Mouse (Mus musculus): ENCODE results near the gene Kcnk3. TPM values are rescaled to one million over a fixed set of nuclear protein-coding genes. Genes with fewer than 3 reads are reported as not detected.

Gene Kcnk3
- polyA plus RNA-seq, 1 experiment from 2014 or later = 0.27 TPM

DNA sequence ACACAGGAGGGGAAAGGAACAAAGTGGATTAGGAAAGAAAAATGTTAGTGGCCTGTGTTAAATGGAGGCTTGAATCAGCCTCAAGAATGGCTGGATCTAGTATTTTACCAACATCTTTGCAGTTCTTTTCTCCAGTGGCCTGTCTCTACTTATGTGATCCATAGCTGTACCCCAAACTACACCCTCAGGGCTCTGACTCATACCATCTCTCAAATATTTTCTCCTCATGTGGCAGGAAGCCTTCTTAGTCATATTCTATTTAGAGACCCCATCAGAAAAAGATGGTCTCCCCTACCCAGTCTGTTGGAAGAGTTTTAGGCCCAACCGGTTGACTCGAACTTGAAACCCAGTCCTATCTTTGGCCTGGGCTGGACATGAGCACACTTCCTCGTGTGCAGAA, 28.5 kb upstream of the Kcnk3 start:
- 82% methylated on average over 3 of the region's 3 CpGs for WGBS
- no peak overlapping the region for H3K27ac ChIP-seq (ENCODE audit: low read depth, low read length)
- peak; percentile 10 for DNase-seq (ENCODE audit: low spot score, missing footprints)
- no peak for ATAC-seq (ENCODE audit: low FRiP score)
- H3K9ac ChIP-seq (ENCODE audit: low read length) = no peak overlapping the region
- no peak overlapping the region for H3K4me2 ChIP-seq
- H3K9me3 ChIP-seq (ENCODE audit: control insufficient read depth, low read length) = no peaks in the 10 kb centered on the region
- H3K27me3 ChIP-seq (ENCODE audit: control insufficient read depth, insufficient read depth, low read length) = no peaks in the 10 kb centered on the region
- H3K4me3 ChIP-seq (ENCODE audit: low read depth, low read length) = no peak overlapping the region
- no peaks in the 10 kb centered on the region for H3K4me1 ChIP-seq (ENCODE audit: control insufficient read depth, insufficient read depth, low read length)
- no peaks in the 10 kb centered on the region for H3K36me3 ChIP-seq (ENCODE audit: control insufficient read depth, insufficient read depth, low read length)

DNA sequence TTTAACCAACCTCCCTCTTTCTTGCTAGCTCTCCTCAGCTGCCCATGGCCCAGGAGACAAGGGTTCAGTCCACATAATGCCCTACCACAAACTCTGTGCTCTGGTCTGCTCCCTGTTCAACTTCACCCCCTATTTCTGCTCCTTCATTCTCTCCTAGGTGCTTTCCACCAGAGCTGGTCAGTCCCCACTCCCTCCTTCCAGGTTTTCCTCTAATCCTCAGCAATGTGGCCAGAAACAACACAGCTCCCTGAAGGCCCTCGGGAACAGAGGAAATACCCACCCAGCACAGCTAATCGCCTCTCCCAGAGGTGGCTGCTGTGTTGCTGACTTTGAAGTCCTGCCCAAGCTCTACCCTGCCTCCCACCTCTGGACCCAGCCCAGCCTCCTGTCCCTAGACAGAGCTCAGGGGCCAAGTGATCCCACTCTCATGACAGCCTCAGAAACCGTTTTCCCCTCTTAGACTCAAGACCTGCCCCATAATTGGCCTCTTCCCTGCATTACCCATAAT, 27.9 kb upstream of the Kcnk3 start:
- ATAC-seq (ENCODE audit: low FRiP score) (no peak), DNase-seq (ENCODE audit: low spot score, missing footprints) (peak; percentile 41)
- no peaks in the 10 kb centered on the region for H3K9me3 ChIP-seq (ENCODE audit: control insufficient read depth, low read length)
- H3K9ac ChIP-seq (ENCODE audit: low read length) = no peak overlapping the region
- WGBS = 31% methylated on average over 3 of the region's 3 CpGs
- no peak overlapping the region for H3K4me3 ChIP-seq (ENCODE audit: low read depth, low read length)
- no peak overlapping the region for H3K27ac ChIP-seq (ENCODE audit: low read depth, low read length)
- H3K27me3 ChIP-seq (ENCODE audit: control insufficient read depth, insufficient read depth, low read length) = no peaks in the 10 kb centered on the region
- no peak overlapping the region for H3K4me2 ChIP-seq
- H3K36me3 ChIP-seq (ENCODE audit: control insufficient read depth, insufficient read depth, low read length) = no peaks in the 10 kb centered on the region
- no peaks in the 10 kb centered on the region for H3K4me1 ChIP-seq (ENCODE audit: control insufficient read depth, insufficient read depth, low read length)

DNA sequence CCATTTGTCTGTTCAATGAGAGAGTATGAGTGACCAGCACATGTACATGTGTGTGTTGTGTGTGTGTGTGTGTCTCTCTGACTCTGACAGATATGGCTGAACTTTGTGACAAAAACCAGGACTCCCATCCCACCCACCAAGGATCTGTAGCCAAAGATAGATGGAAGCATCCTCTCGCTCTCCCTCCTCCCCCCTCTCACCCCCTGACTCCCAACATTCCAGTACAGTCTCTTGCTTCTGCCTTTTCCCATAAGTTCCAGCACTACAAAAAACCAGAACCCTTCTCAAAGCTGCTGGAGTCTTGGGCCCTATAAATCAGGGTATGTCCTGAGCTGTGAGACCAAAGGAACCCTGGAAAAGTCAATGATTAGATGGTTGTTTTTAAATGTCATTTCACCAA, 19.5 kb upstream of the Kcnk3 start:
- no peaks in the 10 kb centered on the region for H3K27me3 ChIP-seq (ENCODE audit: control insufficient read depth, insufficient read depth, low read length)
- H3K27ac ChIP-seq (ENCODE audit: low read depth, low read length) = no peak overlapping the region
- no peak overlapping the region for H3K4me3 ChIP-seq (ENCODE audit: low read depth, low read length)
- H3K9me3 ChIP-seq (ENCODE audit: control insufficient read depth, low read length) = no peaks in the 10 kb centered on the region
- 81% methylated on average over 1 of the region's 1 CpGs for WGBS
- H3K4me1 ChIP-seq (ENCODE audit: control insufficient read depth, insufficient read depth, low read length) = no peaks in the 10 kb centered on the region
- no peak for ATAC-seq (ENCODE audit: low FRiP score)
- no peaks in the 10 kb centered on the region for H3K36me3 ChIP-seq (ENCODE audit: control insufficient read depth, insufficient read depth, low read length)
- H3K9ac ChIP-seq (ENCODE audit: low read length) = no peak overlapping the region
- no peak for DNase-seq (ENCODE audit: low spot score, missing footprints)
- no peak overlapping the region for H3K4me2 ChIP-seq

DNA sequence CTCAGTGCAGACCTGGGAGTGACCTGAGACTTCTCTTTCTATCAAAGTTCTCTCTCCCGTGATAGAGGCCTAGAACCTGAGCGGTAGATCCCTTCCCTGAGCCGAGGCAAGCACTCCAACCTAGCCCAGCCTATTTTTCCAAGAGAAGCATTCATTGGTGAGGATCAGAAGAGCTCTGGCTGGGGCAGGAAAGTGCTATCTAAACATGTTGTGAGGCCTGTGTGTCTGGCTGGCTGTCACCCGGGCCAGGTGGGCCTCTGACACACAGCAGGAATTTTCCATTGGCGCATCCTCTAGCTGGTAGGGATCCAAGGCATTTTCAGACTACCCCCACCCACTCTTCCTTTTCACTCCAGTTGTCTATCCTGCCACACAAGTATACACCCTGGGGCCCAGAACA, 16.1 kb upstream of the Kcnk3 start:
- 78% methylated on average over 5 of the region's 5 CpGs for WGBS
- H3K36me3 ChIP-seq (ENCODE audit: control insufficient read depth, insufficient read depth, low read length) = no peaks in the 10 kb centered on the region
- no peak overlapping the region for H3K27ac ChIP-seq (ENCODE audit: low read depth, low read length)
- no peak overlapping the region for H3K9ac ChIP-seq (ENCODE audit: low read length)
- H3K9me3 ChIP-seq (ENCODE audit: control insufficient read depth, low read length) = no peaks in the 10 kb centered on the region
- H3K27me3 ChIP-seq (ENCODE audit: control insufficient read depth, insufficient read depth, low read length) = no peaks in the 10 kb centered on the region
- H3K4me1 ChIP-seq (ENCODE audit: control insufficient read depth, insufficient read depth, low read length) = no peaks in the 10 kb centered on the region
- DNase-seq (ENCODE audit: low spot score, missing footprints) = no peak
- H3K4me3 ChIP-seq (ENCODE audit: low read depth, low read length) = no peak overlapping the region
- no peak for ATAC-seq (ENCODE audit: low FRiP score)
- H3K4me2 ChIP-seq = no peak overlapping the region

DNA sequence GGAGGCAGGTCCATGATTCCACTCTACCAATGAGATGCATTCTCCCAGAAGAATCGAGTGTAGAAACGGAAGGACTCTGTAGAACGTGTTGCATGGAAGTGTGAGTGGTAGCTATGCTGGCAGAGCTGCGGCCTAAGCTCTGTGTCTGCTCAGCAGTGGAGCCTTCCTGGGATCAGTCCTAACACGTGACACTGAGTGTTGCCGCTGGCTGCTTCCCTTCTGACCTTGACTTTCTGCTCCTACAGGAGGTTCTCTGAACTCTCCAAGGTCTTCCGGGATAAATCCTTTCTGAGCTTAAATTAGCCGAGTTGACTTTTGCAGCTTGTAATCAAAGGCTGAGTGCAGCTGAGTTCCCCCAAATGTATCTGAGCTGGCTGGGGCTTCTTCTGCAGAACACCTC, 13.6 kb upstream of the Kcnk3 start:
- H3K9me3 ChIP-seq (ENCODE audit: control insufficient read depth, low read length) = no peaks in the 10 kb centered on the region
- no peak for DNase-seq (ENCODE audit: low spot score, missing footprints)
- no peak overlapping the region for H3K27ac ChIP-seq (ENCODE audit: low read depth, low read length)
- no peak overlapping the region for H3K9ac ChIP-seq (ENCODE audit: low read length)
- no peak overlapping the region for H3K4me2 ChIP-seq
- 88% methylated on average over 8 of the region's 8 CpGs for WGBS
- no peak for ATAC-seq (ENCODE audit: low FRiP score)
- H3K27me3 ChIP-seq (ENCODE audit: control insufficient read depth, insufficient read depth, low read length) = no peaks in the 10 kb centered on the region
- no peak overlapping the region for H3K4me3 ChIP-seq (ENCODE audit: low read depth, low read length)
- no peaks in the 10 kb centered on the region for H3K4me1 ChIP-seq (ENCODE audit: control insufficient read depth, insufficient read depth, low read length)
- H3K36me3 ChIP-seq (ENCODE audit: control insufficient read depth, insufficient read depth, low read length) = no peaks in the 10 kb centered on the region

DNA sequence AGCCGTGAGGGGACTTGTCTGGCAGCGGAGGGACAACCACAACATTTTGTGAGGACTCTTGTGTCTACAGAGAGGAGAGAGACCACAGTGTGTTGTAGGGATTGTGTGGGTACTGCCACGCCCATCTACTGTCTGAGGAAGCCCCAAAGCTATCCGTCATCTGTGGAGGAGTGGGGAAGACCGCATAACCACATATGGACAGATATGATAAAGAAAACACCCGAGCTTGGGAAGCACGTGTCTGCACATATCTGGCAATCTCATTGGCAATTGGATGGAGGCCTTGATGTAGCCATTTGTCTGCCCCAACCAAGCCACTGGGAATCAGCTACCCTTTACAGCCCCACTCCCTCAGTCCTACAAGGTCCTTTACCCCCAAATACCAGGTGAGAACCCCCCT, 11.7 kb upstream of the Kcnk3 start:
- 87% methylated on average over 7 of the region's 7 CpGs for WGBS

DNA sequence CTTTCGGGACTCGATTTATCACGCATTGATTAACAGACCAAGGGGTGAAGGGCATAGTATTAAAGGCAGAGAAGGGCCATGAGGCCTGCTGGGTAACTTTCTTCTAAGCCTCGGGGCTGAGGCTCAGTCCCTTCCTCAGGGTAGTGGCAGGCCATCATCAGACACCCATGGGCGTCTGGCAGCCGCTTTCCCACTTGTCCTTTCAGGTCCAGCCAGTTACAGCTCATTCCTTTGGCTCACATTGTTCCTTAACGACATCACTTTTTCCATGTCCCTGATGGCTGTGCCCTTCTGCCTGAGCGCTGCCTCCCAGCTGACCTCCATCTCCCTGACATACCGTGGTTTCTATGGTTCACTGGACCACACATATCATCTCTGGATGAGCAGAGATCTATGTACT, 10.7 kb upstream of the Kcnk3 start:
- DNase-seq (ENCODE audit: low spot score, missing footprints) (no peak), ATAC-seq (ENCODE audit: low FRiP score) (no peak)
- WGBS = 79% methylated on average over 9 of the region's 9 CpGs
- H3K4me2 ChIP-seq = no peak overlapping the region
- H3K27ac ChIP-seq (ENCODE audit: low read depth, low read length) = no peak overlapping the region
- H3K9ac ChIP-seq (ENCODE audit: low read length) = no peak overlapping the region
- no peak overlapping the region for H3K4me3 ChIP-seq (ENCODE audit: low read depth, low read length)
- no peaks in the 10 kb centered on the region for H3K9me3 ChIP-seq (ENCODE audit: control insufficient read depth, low read length)
- H3K4me1 ChIP-seq (ENCODE audit: control insufficient read depth, insufficient read depth, low read length) = no peaks in the 10 kb centered on the region
- no peaks in the 10 kb centered on the region for H3K27me3 ChIP-seq (ENCODE audit: control insufficient read depth, insufficient read depth, low read length)
- no peaks in the 10 kb centered on the region for H3K36me3 ChIP-seq (ENCODE audit: control insufficient read depth, insufficient read depth, low read length)

More for the DNA sequence above, 11.7 kb upstream of the Kcnk3 start:
- no peak overlapping the region for H3K27ac ChIP-seq (ENCODE audit: low read depth, low read length)
- no peak overlapping the region for H3K9ac ChIP-seq (ENCODE audit: low read length)
- H3K27me3 ChIP-seq (ENCODE audit: control insufficient read depth, insufficient read depth, low read length) = no peaks in the 10 kb centered on the region
- H3K4me2 ChIP-seq = no peak overlapping the region
- ATAC-seq (ENCODE audit: low FRiP score) = no peak
- no peaks in the 10 kb centered on the region for H3K9me3 ChIP-seq (ENCODE audit: control insufficient read depth, low read length)
- H3K4me1 ChIP-seq (ENCODE audit: control insufficient read depth, insufficient read depth, low read length) = no peaks in the 10 kb centered on the region
- H3K4me3 ChIP-seq (ENCODE audit: low read depth, low read length) = no peak overlapping the region
- H3K36me3 ChIP-seq (ENCODE audit: control insufficient read depth, insufficient read depth, low read length) = no peaks in the 10 kb centered on the region
- no peak for DNase-seq (ENCODE audit: low spot score, missing footprints)

DNA sequence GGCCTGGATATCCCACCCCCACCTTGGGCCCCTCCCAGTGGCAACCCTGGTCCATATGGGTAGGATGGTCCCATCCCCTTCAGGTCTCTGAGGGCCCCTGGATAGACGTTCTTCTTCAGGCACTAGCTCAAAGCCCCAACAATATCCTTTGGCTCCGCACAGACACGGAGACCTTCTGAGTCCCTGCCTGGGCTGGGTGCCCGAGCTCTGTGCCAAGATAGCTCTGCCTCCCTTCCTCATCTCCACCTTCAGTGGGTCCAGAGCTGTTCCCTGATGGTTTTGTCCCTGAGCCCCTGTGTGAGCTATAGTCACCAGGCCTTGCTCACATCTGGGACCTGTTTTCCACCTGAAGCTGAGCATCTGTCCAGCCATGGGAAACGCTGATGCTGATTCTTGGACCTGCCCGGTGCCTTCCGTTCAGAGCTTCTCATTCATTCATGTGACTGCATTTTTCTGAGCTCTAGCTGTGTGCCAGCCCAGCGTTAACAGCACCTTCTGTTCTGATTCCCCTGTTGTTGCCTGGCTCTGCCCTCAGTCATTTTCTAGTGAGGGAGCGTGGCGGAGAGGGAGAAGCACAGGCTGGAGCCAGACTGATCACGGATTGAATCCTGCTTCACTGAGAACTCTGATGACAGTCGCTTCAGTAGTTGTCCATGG, 10.2 kb upstream of the Kcnk3 start:
- Histone ChIP-seq H3K27ac (ENCODE audit: low read depth, low read length) (no peak overlapping the region), H3K4me2 (no peak overlapping the region), H3K9me3 (ENCODE audit: control insufficient read depth, low read length) (no peaks in the 10 kb centered on the region), H3K4me1 (ENCODE audit: control insufficient read depth, insufficient read depth, low read length) (no peaks in the 10 kb centered on the region), H3K36me3 (ENCODE audit: control insufficient read depth, insufficient read depth, low read length) (no peaks in the 10 kb centered on the region), H3K9ac (ENCODE audit: low read length) (no peak overlapping the region), H3K27me3 (ENCODE audit: control insufficient read depth, insufficient read depth, low read length) (no peaks in the 10 kb centered on the region), H3K4me3 (ENCODE audit: low read depth, low read length) (no peak overlapping the region)
- 86% methylated on average over 12 of the region's 12 CpGs for WGBS
- no peak for DNase-seq (ENCODE audit: low spot score, missing footprints)
- no peak for ATAC-seq (ENCODE audit: low FRiP score)

DNA sequence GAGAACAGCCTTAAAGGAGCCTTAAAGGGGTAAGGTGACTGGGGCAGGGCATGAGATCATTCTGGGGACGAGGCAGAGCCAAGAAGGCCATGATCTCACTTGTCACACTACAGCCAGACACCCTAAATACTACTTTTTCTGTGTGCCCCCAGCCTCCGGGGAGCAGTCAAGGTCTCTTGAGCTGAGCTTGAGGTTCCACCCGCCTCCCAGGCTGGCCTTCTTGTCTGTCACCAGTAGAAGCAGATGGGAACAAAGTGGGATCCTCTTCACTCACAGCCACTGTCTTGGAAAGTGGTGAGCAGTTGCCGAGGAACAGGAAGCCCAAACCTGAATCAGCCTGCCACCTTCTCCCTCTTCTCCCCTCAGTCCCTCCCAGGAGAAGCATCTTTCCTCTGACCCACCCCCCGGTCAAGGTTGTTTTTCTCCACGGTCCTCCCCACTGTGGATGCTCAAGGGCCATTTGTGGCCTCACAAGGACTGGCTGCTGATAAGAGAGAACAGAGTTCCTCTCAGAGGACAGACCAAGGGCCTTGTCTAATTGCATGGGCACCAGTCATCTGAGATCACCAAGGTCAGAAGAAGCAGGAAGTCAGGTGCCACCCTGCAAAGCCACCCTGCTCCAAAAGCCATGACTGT, 9.4 kb upstream of the Kcnk3 start:
- Histone ChIP-seq H3K27me3 (ENCODE audit: control insufficient read depth, insufficient read depth, low read length) (no peaks in the 10 kb centered on the region), H3K27ac (ENCODE audit: low read depth, low read length) (no peak overlapping the region), H3K9ac (ENCODE audit: low read length) (no peak overlapping the region), H3K4me3 (ENCODE audit: low read depth, low read length) (no peak overlapping the region), H3K4me1 (ENCODE audit: control insufficient read depth, insufficient read depth, low read length) (no peaks in the 10 kb centered on the region), H3K9me3 (ENCODE audit: control insufficient read depth, low read length) (no peaks in the 10 kb centered on the region), H3K4me2 (no peak overlapping the region), H3K36me3 (ENCODE audit: control insufficient read depth, insufficient read depth, low read length) (no peaks in the 10 kb centered on the region)
- DNase-seq (ENCODE audit: low spot score, missing footprints) (no peak), ATAC-seq (ENCODE audit: low FRiP score) (no peak)
- WGBS = 80% methylated on average over 6 of the region's 6 CpGs
